Comparison of ENCODE assay signal across 10 mouse cellular contexts in genomic region chr2:133156537-133156936, GRCm38 (mm10).
DNase-seq lines count a peak whose midpoint lies in the region; ATAC-seq and TF ChIP-seq lines count a peak whose summit lies in the region.
"Had no signal": no experiment of that assay in that cellular context is flagged by ENCODE, and none has a peak within 500 bp of the region (broad histone marks: within the 10 kb centered on the region; RNA-seq: fewer than 3 reads in every experiment).

No protein-coding gene starts in this region.

- no peaks in the 10 kb centered on the region for H3K9me3 ChIP-seq in heart, postnatal 0 days (replicated peaks; ENCODE audit: control insufficient read depth, low read length)
- no peaks in the 10 kb centered on the region for H3K9me3 ChIP-seq in midbrain, postnatal 0 days (ENCODE audit: low read length)
- no peaks in the 10 kb centered on the region for H3K9me3 ChIP-seq in midbrain, embryonic 16.5 days (replicated peaks; ENCODE audit: control insufficient read depth, low read length, poor library complexity, severe bottlenecking)
- no peaks in the 10 kb centered on the region for H3K9me3 ChIP-seq in stomach, postnatal 0 days (ENCODE audit: control insufficient read depth, low read length)
- H3K9me3 ChIP-seq: heart, embryonic 15.5 days had no signal

- no peak for TF ChIP-seq EP300 in heart, postnatal 0 days (IDR thresholded peaks at IDR 0.05; ENCODE audit: low read depth)
- no peak for TF ChIP-seq EP300 in stomach, postnatal 0 days (optimal IDR thresholded peaks at IDR 0.05)

- ATAC-seq in heart, postnatal 0 days (ENCODE audit: insufficient read depth, low read depth) = no peak
- ATAC-seq in midbrain, postnatal 0 days (ENCODE audit: low FRiP score) = no peak
- ATAC-seq in midbrain, embryonic 16.5 days = no peak
- ATAC-seq in granulocyte monocyte progenitor cell, adult 5-6 weeks (replicated peaks; ENCODE audit: poor library complexity, severe bottlenecking) = peak; percentile 69
- ATAC-seq in stomach, postnatal 0 days (ENCODE audit: low FRiP score, low TSS enrichment) = no peak

- WGBS in heart, postnatal 0 days = 23% methylated on average over 3 of the region's 3 CpGs
- WGBS in midbrain, postnatal 0 days = 66% methylated on average over 3 of the region's 3 CpGs
- 68% methylated on average over 3 of the region's 3 CpGs for WGBS in midbrain, embryonic 16.5 days
- WGBS in stomach, postnatal 0 days = 48% methylated on average over 3 of the region's 3 CpGs
- 63% methylated on average over 3 of the region's 3 CpGs for WGBS in thymus, adult 2 months

- DNase-seq in heart, postnatal 0 days (ENCODE audit: low spot score) = peak; percentile 41
- no peak for DNase-seq in heart, postnatal 25 days (ENCODE audit: low spot score)
- DNase-seq in midbrain, postnatal 0 days (ENCODE audit: low spot score) = peak; percentile 55
- no peak for DNase-seq in stomach, postnatal 0 days (ENCODE audit: low spot score)
- DNase-seq in thymus, adult 2 months = no peak
- no peak for DNase-seq in left cerebral cortex, adult 11 months (ENCODE audit: low spot score)

- no peak for TF ChIP-seq POLR2A in thymus, adult 2 months (IDR thresholded peaks at IDR 0.05; ENCODE audit: control insufficient read depth, extremely low read depth, insufficient read depth, low read length, poor library complexity)

- no peaks in the 10 kb centered on the region for H3K36me3 ChIP-seq in heart, postnatal 0 days (replicated peaks; ENCODE audit: control insufficient read depth, insufficient read depth, low read length)
- no peaks in the 10 kb centered on the region for H3K36me3 ChIP-seq in midbrain, postnatal 0 days (ENCODE audit: insufficient read depth, low read length)
- H3K36me3 ChIP-seq in midbrain, embryonic 16.5 days (ENCODE audit: control insufficient read depth, insufficient read depth, low read length) = no peaks in the 10 kb centered on the region
- no peaks in the 10 kb centered on the region for H3K36me3 ChIP-seq in stomach, postnatal 0 days (ENCODE audit: control insufficient read depth, insufficient read depth, low read length)
- no peaks in the 10 kb centered on the region for H3K36me3 ChIP-seq in thymus, adult 2 months (ENCODE audit: control insufficient read depth, insufficient read depth, low read length)
- H3K36me3 ChIP-seq: heart, embryonic 15.5 days had no signal

- H3K27me3 ChIP-seq in heart, postnatal 0 days (ENCODE audit: control insufficient read depth, insufficient read depth, low read length) = no peaks in the 10 kb centered on the region
- H3K27me3 ChIP-seq in midbrain, postnatal 0 days (ENCODE audit: insufficient read depth, low read length) = no peaks in the 10 kb centered on the region
- no peaks in the 10 kb centered on the region for H3K27me3 ChIP-seq in midbrain, embryonic 16.5 days (ENCODE audit: control insufficient read depth, insufficient read depth, low read depth, low read length)
- no peaks in the 10 kb centered on the region for H3K27me3 ChIP-seq in stomach, postnatal 0 days (ENCODE audit: control insufficient read depth, insufficient read depth, low read length)
- H3K27me3 ChIP-seq in thymus, adult 2 months (ENCODE audit: control insufficient read depth, insufficient read depth, low read length) = no peaks in the 10 kb centered on the region
- H3K27me3 ChIP-seq: heart, embryonic 15.5 days had no signal

- H3K9ac ChIP-seq in heart, postnatal 0 days (replicated peaks; ENCODE audit: low read depth, low read length) = no peak overlapping the region
- no peak overlapping the region for H3K9ac ChIP-seq in midbrain, postnatal 0 days (replicated peaks; ENCODE audit: low read length, poor library complexity, severe bottlenecking)
- H3K9ac ChIP-seq in midbrain, embryonic 16.5 days (ENCODE audit: low read depth, low read length) = no peak overlapping the region
- H3K9ac ChIP-seq in stomach, postnatal 0 days (ENCODE audit: low read length) = no peak overlapping the region
- H3K9ac ChIP-seq: heart, embryonic 15.5 days; liver, embryonic 14.5 days had no signal

- H3K27ac ChIP-seq in heart, postnatal 0 days (ENCODE audit: low read depth) = no peak overlapping the region
- no peak overlapping the region for H3K27ac ChIP-seq in midbrain, postnatal 0 days (ENCODE audit: low read depth, low read length)
- no peak overlapping the region for H3K27ac ChIP-seq in midbrain, embryonic 16.5 days (ENCODE audit: low read length)
- no peak overlapping the region for H3K27ac ChIP-seq in stomach, postnatal 0 days (replicated peaks)
- H3K27ac ChIP-seq in thymus, adult 2 months (ENCODE audit: control insufficient read depth, insufficient read depth, low read length) = no peak overlapping the region
- H3K27ac ChIP-seq: heart, embryonic 15.5 days; liver, embryonic 14.5 days had no signal

- H3K4me1 ChIP-seq in heart, postnatal 0 days (ENCODE audit: control insufficient read depth, insufficient read depth) = no peaks in the 10 kb centered on the region
- no peaks in the 10 kb centered on the region for H3K4me1 ChIP-seq in midbrain, postnatal 0 days (ENCODE audit: insufficient read depth, low read length)
- H3K4me1 ChIP-seq in midbrain, embryonic 16.5 days (ENCODE audit: control insufficient read depth, insufficient read depth, low read length) = no peaks in the 10 kb centered on the region
- H3K4me1 ChIP-seq in stomach, postnatal 0 days (replicated peaks; ENCODE audit: control insufficient read depth, insufficient read depth) = no peaks in the 10 kb centered on the region
- H3K4me1 ChIP-seq in thymus, adult 2 months (replicated peaks; ENCODE audit: control insufficient read depth, insufficient read depth, low read length) = no peaks in the 10 kb centered on the region
- H3K4me1 ChIP-seq: heart, embryonic 15.5 days had no signal

- peak; percentile 59 for TF ChIP-seq CTCF in heart, postnatal 0 days (IDR thresholded peaks at IDR 0.05; ENCODE audit: low read depth)
- peak; percentile 59 for TF ChIP-seq CTCF in midbrain, postnatal 0 days (IDR thresholded peaks at IDR 0.05)
- TF ChIP-seq CTCF in stomach, postnatal 0 days (IDR thresholded peaks at IDR 0.05; ENCODE audit: low read depth) = peak; percentile 75
- TF ChIP-seq CTCF in thymus, adult 2 months (IDR thresholded peaks at IDR 0.05; ENCODE audit: borderline replicate concordance, control insufficient read depth, extremely low read depth, insufficient read depth, low read length, poor library complexity) = no peak

- intact Hi-C loops in heart, postnatal 25 days (cut with DNase I) = no loop called here

- no peak overlapping the region for H3K4me3 ChIP-seq in heart, postnatal 0 days (ENCODE audit: low read depth, low read length)
- H3K4me3 ChIP-seq in midbrain, postnatal 0 days (ENCODE audit: low read depth, low read length) = no peak overlapping the region
- H3K4me3 ChIP-seq in midbrain, embryonic 16.5 days (ENCODE audit: low read depth, low read length) = no peak overlapping the region
- H3K4me3 ChIP-seq in stomach, postnatal 0 days (ENCODE audit: low read depth, low read length) = no peak overlapping the region
- no peak overlapping the region for H3K4me3 ChIP-seq in thymus, adult 2 months (ENCODE audit: control insufficient read depth, insufficient read depth, low read length)
- H3K4me3 ChIP-seq: heart, embryonic 15.5 days had no signal

- no peak overlapping the region for H3K4me2 ChIP-seq in heart, postnatal 0 days (ENCODE audit: low read depth, low read length)
- H3K4me2 ChIP-seq in midbrain, postnatal 0 days (ENCODE audit: low read depth, low read length, poor library complexity, severe bottlenecking) = no peak overlapping the region
- H3K4me2 ChIP-seq in midbrain, embryonic 16.5 days (ENCODE audit: low read length) = no peak overlapping the region
- H3K4me2 ChIP-seq in stomach, postnatal 0 days (replicated peaks; ENCODE audit: low read depth) = no peak overlapping the region
- H3K4me2 ChIP-seq: heart, embryonic 15.5 days had no signal

Comparison
In these comparisons a context has a peak if more than half of its experiments do, and no peak if none do; other contexts are left out.
1. DNase-seq: peak in heart, postnatal 0 days (single experiment) and midbrain, postnatal 0 days (single experiment); none in heart, postnatal 25 days (single experiment), stomach, postnatal 0 days (single experiment), thymus, adult 2 months (single experiment) and left cerebral cortex, adult 11 months (single experiment).